Mouse (Mus musculus) cortical plate, adult 2 months (tissue): ENCODE data around the gene Tpx2.

ENCODE experiments used
- CTCF ChIP-seq: fragments of 200-500 bp; IDR thresholded peaks from 2 replicates; pipeline ENCODE4 v1.5.1; 2011; ENCODE audit warnings: mild to moderate bottlenecking, control low read depth, low read length; ENCODE audit not compliant: insufficient read depth; ENCODE audit errors: extremely low read depth
- POLR2A ChIP-seq: fragments of 200-500 bp; IDR thresholded peaks from 2 replicates; pipeline ENCODE4 v1.6.1; 2011; ENCODE audit warnings: mild to moderate bottlenecking, low read length, control low read depth; ENCODE audit not compliant: insufficient read depth; ENCODE audit errors: extremely low read depth

- TF ChIP-seq CTCF (no peak), POLR2A (no peak)
Observed at GRCm38 (mm10) chr2:152829367-152829881, 18.3 kb upstream of the Tpx2 start.
